Mouse (Mus musculus) erythroblast, adult 5-6 weeks (primary cell): Measurements from ENCODE around the gene Sept6. TPM values are rescaled to one million over a fixed set of nuclear protein-coding genes. Genes with fewer than 3 reads are reported as not detected.
"Not testable (repeated sequence)": the region's sequence is repeated elsewhere in the genome, so short reads cannot be mapped to it uniquely, and the experiment has no call there.

Experiments used
- ATAC-seq: replicated peaks from 2 replicates; pipeline ENCODE4 v1.8.0; 2016; ENCODE audit warnings: moderate number of reproducible peaks, mild to moderate bottlenecking, moderate TSS enrichment, inconsistent platforms; ENCODE audit not compliant: poor library complexity, low FRiP score, severe bottlenecking
- total RNA-seq, 2 experiments: library from RNA; stranded (forward) in 1 of 2; stranded (reverse) in 1 of 2; fragments of 150-400 nt in 1 of 2; fragments of 200-764, 138-1000 nt in 1 of 2; gene quantifications; 2 replicates each; pipeline versions ENCODE4 v1.2.3 to v1.2.4; 2015 to 2017; ENCODE audit warnings: low replicate concordance in 2 of 2

The Sept6 gene
- total RNA-seq, 2 experiments from 2014 or later: 7.1 to 12.5 TPM

DNA sequence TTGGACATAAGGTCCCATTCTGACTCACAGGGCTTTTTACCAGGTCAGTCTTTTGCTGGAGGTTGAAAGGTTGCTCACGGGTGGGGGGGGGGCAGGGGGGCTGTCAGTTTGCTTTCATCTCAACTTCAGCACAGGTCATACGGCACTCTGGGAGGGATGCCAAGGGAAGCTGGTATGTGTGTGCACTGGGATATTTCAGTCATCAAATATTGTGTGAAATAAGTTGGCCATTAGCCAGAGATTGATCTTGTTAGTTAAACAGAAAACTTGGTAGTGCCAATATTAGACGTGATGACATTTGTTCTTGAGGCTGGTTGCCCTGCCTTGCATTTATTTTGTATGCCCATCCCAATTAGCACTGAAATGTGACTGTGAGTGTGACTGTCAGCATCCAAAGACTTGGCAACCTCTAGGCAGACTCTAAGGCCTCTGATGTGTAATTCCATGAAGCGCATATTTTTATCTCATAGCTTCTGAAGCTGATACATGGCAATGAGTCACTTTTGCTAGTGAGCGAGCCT is 18.6 kb downstream of the Sept6 start:
- no peak for ATAC-seq

DNA sequence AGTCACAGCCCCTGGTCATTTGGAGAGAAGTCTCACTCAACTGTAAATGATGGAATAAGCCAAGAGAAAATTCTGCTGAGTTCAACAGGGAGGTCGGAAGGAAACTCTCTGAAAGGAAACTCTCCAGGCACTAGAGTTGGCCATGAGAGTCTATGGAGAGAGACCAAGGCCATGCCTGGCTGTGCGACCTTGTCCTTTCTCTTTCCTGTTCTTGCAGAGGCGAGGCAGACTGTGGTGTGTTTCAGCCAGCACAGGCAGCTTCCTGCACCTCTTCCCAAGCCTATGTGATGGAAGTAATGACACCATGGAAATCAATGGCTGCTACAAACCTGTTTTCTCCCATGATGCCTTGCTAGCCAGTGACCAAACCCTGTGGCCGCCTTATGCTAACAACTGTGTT is 20.4 kb downstream of the Sept6 start:
- no peak for ATAC-seq

DNA sequence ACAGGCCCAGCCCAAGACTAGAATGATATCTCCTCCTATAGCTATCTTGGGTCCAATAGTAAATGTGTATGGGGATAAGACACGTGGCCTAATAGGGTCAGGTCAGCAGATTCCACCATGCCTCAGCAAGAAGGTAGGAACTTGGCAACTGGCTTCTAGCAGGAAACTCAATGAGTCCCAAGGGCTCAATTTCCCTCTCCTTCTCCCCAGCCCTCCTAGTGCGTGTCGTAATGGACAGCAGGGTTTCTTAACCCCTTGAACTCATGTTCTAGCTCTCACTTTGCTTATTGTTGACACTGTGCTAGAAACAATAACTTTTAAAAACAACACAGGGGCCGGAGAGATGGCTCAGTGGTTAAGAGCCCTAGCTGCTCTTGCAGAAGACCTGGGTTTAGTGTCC is 22.1 kb downstream of the Sept6 start:
- no peak for ATAC-seq

- ATAC-seq: no peak
Measured at GRCm38 (mm10) chrX:36956674-36957073, 34.9 kb downstream of the Sept6 start.

GRCm38 (mm10) chrX:36941106-36941505 is 50.5 kb downstream of the Sept6 start:
- ATAC-seq: no peak

DNA sequence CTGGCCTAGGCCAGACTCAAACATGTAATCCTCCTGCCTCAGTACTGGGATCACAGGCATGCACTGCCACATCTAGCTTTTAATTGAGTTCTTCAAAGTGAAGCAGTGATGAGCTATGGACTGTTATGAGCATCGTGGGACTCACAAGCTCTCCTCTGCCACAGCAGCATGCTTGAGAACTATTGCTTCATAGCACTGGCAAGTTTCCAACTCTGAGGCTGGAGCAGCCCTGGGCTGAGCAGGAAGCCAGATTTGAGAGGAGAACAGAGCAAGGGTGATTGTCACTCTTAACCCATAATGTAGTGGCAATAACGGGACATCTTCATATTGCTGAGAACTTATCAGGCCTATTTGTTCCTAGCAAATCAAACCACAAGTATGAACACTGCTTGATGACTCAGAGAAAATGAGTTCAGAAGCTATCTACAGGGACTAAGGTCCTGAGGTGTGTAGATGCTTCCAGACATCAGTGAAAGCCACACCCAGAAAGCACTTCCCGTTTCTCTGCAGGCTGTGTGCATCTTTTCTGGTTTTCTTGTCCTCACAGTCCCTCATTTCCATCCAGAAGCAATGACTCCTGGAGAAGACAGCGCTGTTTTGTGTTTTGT is 51.7 kb downstream of the Sept6 start:
- ATAC-seq: no peak

DNA sequence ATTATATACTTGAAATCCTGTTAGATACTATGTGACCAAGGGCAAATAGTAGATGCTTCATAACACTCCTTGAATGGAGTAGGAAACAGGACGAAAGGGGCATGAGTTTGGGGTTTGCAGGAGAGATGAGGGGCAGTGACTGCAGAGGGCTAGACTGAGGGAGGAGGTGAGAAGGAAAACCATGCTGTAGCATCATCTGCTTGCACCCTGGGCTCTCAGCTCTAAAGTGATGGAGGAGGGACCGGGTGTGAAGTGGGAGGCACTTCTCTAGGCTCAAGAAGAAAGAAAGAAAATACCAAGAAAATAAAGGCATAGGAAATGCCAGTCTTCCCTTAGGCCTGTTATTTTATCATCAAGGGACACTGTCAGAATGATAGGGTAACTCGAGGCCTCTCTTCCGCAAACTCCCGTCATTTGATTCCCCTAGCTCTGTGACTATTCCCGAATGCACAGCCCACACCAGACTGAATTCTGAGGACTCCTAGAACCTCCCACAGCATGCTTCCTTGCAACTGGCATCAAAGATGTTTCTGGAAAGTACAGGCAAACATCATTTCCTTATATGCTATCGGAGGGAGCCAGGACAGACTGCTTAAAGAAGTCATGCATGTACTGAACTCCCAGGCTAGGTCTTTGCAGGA is 56.1 kb downstream of the Sept6 start:
- no peak for ATAC-seq

- ATAC-seq: no peak
Measured at GRCm38 (mm10) chrX:36930574-36930973, 61.0 kb downstream of the Sept6 start.

DNA sequence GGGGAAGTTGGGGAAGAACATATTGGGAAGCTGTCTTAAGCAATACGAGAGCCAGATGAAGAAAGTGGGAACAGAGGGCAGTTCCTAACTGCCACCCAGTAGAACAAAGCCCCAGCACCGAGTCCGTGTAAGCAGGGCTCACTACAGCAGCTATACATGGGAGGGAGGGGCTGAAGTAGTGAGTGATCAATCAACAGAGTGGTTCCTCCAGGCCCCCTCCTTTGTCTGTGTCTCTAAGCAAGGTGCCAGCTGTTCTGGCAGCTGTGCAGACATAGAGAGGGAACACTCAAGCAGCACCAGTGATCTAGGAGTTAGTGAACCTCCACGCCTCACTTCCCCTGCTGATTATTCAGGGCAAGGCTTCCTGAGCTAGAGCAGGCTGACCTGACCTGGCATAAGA is 61.9 kb downstream of the Sept6 start:
- no peak for ATAC-seq

DNA sequence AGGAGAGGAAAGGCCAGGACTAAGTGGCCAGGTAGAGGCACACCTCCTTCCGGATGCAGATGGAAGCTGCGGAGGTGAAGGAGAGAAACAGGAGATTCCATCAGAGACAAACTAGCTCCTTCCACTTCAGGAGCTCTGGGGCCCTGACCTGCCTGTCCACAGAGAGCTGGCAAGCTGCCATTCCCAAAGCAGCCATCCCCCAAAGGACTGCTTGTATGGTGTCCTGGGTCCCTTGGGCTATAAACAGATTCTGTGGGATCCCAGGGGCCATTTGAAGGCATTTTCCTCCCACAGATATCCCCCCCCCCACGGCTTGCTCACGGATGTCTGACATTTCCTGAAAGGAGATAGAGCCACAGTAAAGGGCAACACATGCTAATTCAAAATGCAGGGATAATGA is 62.8 kb downstream of the Sept6 start:
- no peak for ATAC-seq

DNA sequence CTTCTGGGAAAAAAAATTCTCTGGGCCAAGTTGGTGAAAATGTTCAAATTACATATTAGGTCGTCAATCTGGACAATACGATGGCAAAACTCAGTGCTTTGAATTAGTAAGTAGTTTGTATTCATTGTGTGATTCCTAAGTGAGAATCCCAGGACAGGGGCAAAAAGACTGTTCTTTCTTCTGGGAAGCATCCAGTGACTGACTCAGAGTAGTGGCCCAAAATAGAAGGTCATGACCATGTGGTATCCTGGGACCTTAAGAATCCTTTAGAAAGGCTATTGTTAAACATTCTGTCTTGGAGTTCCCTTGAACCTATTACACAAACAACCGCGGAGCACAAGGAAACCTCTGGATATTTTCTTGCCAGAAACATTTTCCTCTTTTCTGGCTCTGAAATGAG is 70.2 kb downstream of the Sept6 start:
- ATAC-seq: no peak

- no peak for ATAC-seq
Measured at GRCm38 (mm10) chrX:36917749-36918148, 73.8 kb downstream of the Sept6 start.

DNA sequence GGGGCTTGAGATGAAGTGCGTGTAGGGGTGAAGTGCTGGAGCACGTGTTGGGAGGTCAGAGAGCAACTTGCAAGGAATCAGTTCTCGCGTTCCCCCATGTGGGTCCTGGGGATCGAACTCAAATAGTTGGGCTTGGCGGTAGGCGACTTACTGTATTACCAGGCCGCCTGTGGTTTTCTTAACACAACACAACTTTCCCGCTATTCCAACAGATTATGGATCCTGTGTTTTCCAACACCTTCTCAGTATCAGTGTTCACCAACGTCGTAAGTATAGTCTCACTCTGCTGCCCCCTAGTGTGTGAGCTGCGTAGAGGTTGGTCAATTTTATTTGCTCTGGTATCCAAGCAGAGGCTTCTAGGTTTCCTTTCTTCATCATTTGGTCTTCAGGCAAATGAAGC is 80.3 kb downstream of the Sept6 start:
- peak; percentile 74 for ATAC-seq

GRCm38 (mm10) chrX:36906539-36906938 is 85.1 kb downstream of the Sept6 start:
- ATAC-seq: no peak

DNA sequence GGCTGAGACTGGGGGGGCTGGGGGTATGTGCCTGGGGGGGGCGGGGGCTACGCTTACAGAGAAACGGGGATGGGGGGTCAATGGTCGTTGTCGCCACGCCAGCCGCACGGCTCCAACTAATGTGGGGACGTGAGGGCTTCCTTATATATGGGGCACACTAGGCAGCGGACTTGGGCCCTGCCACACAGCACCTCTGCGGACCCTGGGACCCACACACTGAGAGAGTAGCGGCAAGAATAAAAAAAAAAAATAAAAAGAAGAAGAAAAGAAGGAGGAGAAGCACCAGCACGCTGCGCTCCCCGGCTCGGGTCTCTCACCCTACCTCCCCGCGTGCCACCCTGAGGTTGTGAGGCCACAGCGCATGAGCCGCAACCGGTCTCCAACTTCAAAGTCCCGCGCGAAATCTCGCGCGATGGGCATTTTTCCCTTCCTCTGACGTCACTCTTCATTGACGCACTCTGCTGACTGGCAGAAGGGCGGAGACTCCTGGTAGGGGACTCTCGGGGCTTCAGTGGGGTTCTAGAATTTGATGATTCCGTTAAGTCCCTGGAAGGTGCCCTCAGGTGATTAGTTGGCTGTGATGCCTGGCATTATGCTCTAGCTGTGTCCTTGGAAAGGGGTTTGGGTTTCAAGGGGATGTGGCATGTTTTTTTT is 88.4 kb downstream of the Sept6 start:
- ATAC-seq: peak; percentile 99

GRCm38 (mm10) chrX:36902321-36903114 is 89.1 kb downstream of the Sept6 start, which contains the start of gene Nkrf:
Nkrf (minus strand) TSS chrX:36902899.
- ATAC-seq: 0 out of 2 replicates have a peak, but pooled peaks have one; percentile 37

GRCm38 (mm10) chrX:36901655-36902054 is 89.9 kb downstream of the Sept6 start:
- no peak for ATAC-seq

- ATAC-seq: not testable (repeated sequence)
Measured at GRCm38 (mm10) chrX:36898931-36899330, 92.7 kb downstream of the Sept6 start.

DNA sequence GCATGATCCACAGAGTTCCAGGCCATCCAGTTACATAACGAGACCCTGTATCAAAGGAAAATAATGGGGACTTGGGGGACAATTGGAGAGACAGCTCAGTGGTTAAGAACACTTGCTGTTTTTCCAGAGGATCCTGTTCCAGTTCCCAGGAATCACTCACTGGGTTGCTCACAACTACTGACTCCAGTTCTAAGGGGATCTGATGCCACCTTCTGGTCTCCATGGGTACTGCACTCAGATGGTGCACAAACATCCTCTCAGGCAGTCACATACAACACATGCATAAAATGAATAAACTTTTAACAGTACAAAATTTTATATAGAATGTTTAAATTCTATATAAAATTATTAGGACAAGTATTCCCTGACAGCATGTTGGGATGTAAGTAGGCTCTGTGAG is 106.9 kb downstream of the Sept6 start:
- ATAC-seq: no peak

DNA sequence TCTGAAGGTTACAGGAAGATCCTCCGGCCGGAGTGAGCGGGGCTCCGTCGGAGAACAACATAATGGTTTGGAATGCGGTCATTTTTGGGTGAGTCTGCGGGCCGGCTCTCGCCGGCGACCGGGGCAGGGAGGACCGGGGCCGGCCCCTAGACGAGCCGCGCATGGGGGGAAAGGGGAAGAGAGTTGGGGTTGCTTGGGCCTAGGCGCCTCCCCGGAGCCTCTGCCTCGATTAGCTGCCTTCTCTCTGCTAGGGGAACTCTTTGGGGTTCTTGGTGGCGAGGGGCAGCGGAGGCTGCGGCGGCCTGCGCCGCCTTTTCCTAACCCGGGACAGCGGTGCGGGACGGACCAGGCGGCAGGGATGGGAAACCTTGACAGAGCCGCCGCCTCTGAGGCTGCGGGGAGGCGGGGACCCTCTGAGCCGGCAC is 116.9 kb downstream of the Sept6 start:
- peak; percentile 65 for ATAC-seq
